Mouse (Mus musculus) myocyte (in vitro differentiated cells): ENCODE measurements around the gene BC030870.

ENCODE experiments used
- CEBPB ChIP-seq: IDR thresholded peaks from 2 replicates; pipeline ENCODE4 v1.6.1; 2011; ENCODE audit warnings: mild to moderate bottlenecking, moderate library complexity; ENCODE audit not compliant: poor library complexity, insufficient read depth, severe bottlenecking
- E2F4 ChIP-seq: IDR thresholded peaks from one replicate; pipeline ENCODE4 v1.6.1; 2011; ENCODE audit warnings: mild to moderate bottlenecking, control low read depth, moderate library complexity; ENCODE audit not compliant: insufficient read depth
- MYOD1 ChIP-seq, 3 experiments: IDR thresholded peaks; one replicate each; pipeline ENCODE4 v1.6.1; 2011; ENCODE audit warnings: control low read depth in 2 of 3, low read depth in 2 of 3, mild to moderate bottlenecking in 2 of 3, moderate library complexity in 1 of 3; ENCODE audit not compliant: insufficient read length in 2 of 3, control insufficient read depth in 1 of 3
- POLR2A ChIP-seq: IDR thresholded peaks from one replicate; pipeline ENCODE4 v1.6.1; 2011; ENCODE audit warnings: low read depth, mild to moderate bottlenecking, control low read depth, moderate library complexity; ENCODE audit not compliant: insufficient read length
- SRF ChIP-seq: IDR thresholded peaks from one replicate; pipeline ENCODE4 v1.6.1; 2011; ENCODE audit warnings: low read depth; ENCODE audit not compliant: control insufficient read depth, insufficient read length
- TCF12 ChIP-seq: IDR thresholded peaks from one replicate; pipeline ENCODE4 v1.6.1; 2011; ENCODE audit warnings: mild to moderate bottlenecking, control low read depth; ENCODE audit not compliant: poor library complexity, insufficient read depth, severe bottlenecking
- USF1 ChIP-seq: IDR thresholded peaks from one replicate; pipeline ENCODE4 v1.6.1; 2011; ENCODE audit warnings: low read depth, mild to moderate bottlenecking, control low read depth, moderate library complexity

DNA sequence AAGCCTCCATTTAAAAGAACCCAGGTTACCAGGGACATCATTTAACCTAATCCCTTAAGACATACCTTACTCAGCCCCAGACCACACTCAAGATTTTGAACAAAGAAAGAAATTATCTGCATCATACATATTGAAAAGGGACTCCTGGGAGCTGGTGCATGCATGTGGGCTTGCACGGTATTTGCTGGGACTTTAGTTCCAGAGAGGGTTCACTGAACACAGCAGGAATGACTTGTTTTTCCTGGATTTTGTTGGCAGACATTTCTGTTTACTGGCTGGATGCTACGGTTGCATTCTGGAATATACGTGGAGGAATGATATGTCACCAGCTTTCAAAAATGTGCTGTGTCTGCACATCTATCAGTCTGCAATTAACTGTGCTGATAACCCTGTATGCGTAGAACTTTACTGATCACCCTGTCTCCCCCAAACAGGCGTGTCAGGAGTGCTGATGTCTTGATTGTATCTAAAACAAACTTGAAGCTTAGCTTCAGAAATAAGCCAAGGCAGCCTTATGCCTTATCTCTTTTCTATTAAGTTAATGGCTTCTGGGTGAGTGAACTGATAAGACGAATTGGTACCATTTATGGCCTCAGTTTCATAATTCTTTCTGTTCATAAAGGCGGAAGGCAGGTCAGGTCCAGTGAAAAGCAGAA is 31.5 kb downstream of the BC030870 start:
- TF ChIP-seq SRF, result no peak
- no peak for TF ChIP-seq E2F4
- no peak for TF ChIP-seq CEBPB
- no peak for TF ChIP-seq TCF12
- TF ChIP-seq POLR2A, result no peak
- no peak for TF ChIP-seq USF1
- no peak for TF ChIP-seq MYOD1 (IDR thresholded peaks at IDR 0.05; ENCODE audit: control insufficient read depth in 1 of 3, insufficient read length in 2 of 3, low read depth in 2 of 3)
